Mouse (Mus musculus) E14TG2a.4 (cell line): ENCODE data around the gene Sulf2.

Experiments
- CTCF ChIP-seq: conservative IDR thresholded peaks from 2 replicates; pipeline ENCODE4 v1.5.1; 2014; ENCODE audit warnings: low read length
- NANOG ChIP-seq: IDR thresholded peaks from 2 replicates; pipeline ENCODE4 v1.6.1; 2014; ENCODE audit warnings: borderline replicate concordance, low read length, mixed read lengths

DNA sequence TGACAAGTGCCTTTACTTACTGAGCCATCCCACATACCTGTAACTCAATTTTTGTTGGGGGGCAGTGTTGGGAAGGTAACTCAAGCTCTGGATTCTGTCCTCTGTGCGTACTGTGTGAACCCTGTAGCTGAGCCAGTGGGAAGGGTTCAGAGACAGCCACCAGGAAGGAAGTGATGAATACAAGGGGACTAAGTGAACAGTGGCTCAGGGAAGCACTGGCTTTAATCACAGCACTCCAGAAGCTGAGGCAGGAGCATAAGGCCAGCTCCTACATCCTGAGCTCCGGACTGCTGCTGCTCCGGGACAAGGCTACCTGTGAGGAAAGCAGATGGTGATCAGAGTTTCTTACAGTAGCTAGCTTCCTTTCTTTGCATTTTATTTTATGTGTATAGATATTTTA is 131.4 kb downstream of the Sulf2 start:
- TF ChIP-seq NANOG (no peak), CTCF (no peak)
